Mouse (Mus musculus): Measurements from ENCODE around the gene Abcc12.

DNA sequence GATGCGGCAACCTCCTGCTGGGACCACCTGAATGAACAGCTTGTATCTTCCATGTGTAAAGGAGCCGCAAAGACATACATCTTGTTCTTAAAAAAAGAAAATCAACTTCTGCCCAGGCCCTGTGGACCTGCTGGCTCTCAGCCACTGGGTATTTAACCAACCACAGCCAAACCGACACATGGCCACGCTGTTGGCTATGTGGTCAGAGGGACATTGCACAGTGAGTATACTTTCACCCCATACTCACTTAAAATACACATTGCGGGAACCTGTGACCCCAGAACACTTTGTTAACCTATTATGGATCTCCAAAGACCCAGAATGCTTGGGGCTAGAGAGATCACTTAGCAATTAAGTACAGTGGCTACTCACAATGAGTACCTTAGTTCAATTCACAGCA, 7.9 kb upstream of the Abcc12 start:
- no peak for TF ChIP-seq CTCF (IDR thresholded peaks at IDR 0.05; ENCODE audit: insufficient read depth, low read depth, low read length)
- no peak for TF ChIP-seq POLR2A (IDR thresholded peaks at IDR 0.05; ENCODE audit: insufficient read depth, low read depth, low read length)

All from olfactory bulb, adult 2 months (tissue).